8 mouse cellular contexts compared by ENCODE assay signal in the genomic region with DNA sequence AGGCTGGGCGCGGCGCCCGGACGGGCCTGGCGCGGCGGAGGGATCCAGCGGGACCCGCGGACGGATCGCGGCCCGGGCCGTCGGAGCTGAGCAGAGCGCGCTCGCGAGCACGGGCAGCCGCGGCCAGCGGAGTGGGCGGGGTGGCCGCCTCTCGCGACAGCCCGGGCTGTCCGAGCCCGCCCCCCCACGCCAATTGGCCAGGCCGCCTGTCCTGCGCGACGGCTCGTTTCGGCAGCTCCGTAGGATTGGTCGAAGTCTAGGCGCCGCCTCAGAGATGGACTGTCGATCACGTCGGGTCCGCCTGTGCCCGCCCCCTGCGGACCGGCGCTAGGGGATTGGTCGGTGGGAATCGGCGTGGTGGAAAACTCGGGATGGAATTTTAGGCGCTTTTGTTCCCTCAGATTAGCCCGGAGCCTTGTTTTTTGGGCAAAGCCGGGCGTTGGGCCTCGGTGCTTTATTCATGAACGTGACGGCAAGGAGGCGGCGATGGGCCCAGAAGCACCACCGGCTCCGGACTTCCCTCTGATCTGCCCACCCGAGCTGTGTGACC. TPM values are rescaled to one million over a fixed set of nuclear protein-coding genes. Genes with fewer than 3 reads are reported as not detected.
A peak's percentile ranks its signal among the peaks of the same experiment; 100 is the strongest.
DNase-seq lines count a peak whose midpoint lies in the region; ATAC-seq lines count a peak whose summit lies in the region.

TSS of gene Zcchc14 (minus strand) at position 128 of the 550 bp plus-strand sequence.

- peak within 1 kb of the TSS; percentile 99 for H3K27ac ChIP-seq in forebrain, embryonic 13.5 days
- peak within 1 kb of the TSS; percentile 90 for H3K27ac ChIP-seq in heart, embryonic 16.5 days (ENCODE audit: low read length)
- H3K27ac ChIP-seq in liver, embryonic 13.5 days: no peak within 1 kb of the TSS
- H3K27ac ChIP-seq in neural tube, embryonic 12.5 days: peak within 1 kb of the TSS; percentile 87

- H3K9ac ChIP-seq in forebrain, embryonic 13.5 days: peak within 1 kb of the TSS; percentile 94
- H3K9ac ChIP-seq in heart, embryonic 16.5 days (ENCODE audit: low read length): peak within 1 kb of the TSS; percentile 83
- H3K9ac ChIP-seq in liver, embryonic 13.5 days: peak within 1 kb of the TSS; percentile 65
- H3K9ac ChIP-seq in neural tube, embryonic 12.5 days: peak within 1 kb of the TSS; percentile 97

- peak within 1 kb of the TSS; percentile 93 for H3K4me3 ChIP-seq in forebrain, embryonic 13.5 days
- peak within 1 kb of the TSS; percentile 83 for H3K4me3 ChIP-seq in heart, embryonic 16.5 days (ENCODE audit: low read length)
- peak within 1 kb of the TSS; percentile 60 for H3K4me3 ChIP-seq in liver, embryonic 13.5 days (replicated peaks)
- peak within 1 kb of the TSS; percentile 96 for H3K4me3 ChIP-seq in neural tube, embryonic 12.5 days

- H3K4me1 ChIP-seq in forebrain, embryonic 13.5 days: peaks cover 51% of the 10 kb centered on the region
- peaks cover 32% of the 10 kb centered on the region for H3K4me1 ChIP-seq in heart, embryonic 16.5 days (ENCODE audit: control insufficient read depth, insufficient read depth, low read length)
- peaks cover 29% of the 10 kb centered on the region for H3K4me1 ChIP-seq in liver, embryonic 13.5 days (replicated peaks)
- peaks cover 49% of the 10 kb centered on the region for H3K4me1 ChIP-seq in neural tube, embryonic 12.5 days

- DNase-seq in ES-CJ7 (ENCODE audit: low read depth, low spot score): peak; percentile 99
- DNase-seq in c-Kit-positive CD71-positive TER-119-positive erythroid progenitor cells, embryonic 14.5 days (ENCODE audit: low spot score): peak; percentile 20
- DNase-seq in kidney, postnatal 36 days: peak; percentile 99
- DNase-seq in liver, embryonic 13.5 days: peak; percentile 74
- DNase-seq in testis, postnatal 10 days (ENCODE audit: low spot score): peak; percentile 98

- no peaks in the 10 kb centered on the region for H3K27me3 ChIP-seq in forebrain, embryonic 13.5 days
- H3K27me3 ChIP-seq in heart, embryonic 16.5 days (ENCODE audit: control insufficient read depth, insufficient read depth, low read length): no peaks in the 10 kb centered on the region
- peaks cover 77% of the 10 kb centered on the region for H3K27me3 ChIP-seq in liver, embryonic 13.5 days
- H3K27me3 ChIP-seq in neural tube, embryonic 12.5 days (replicated peaks): no peaks in the 10 kb centered on the region

- H3K4me2 ChIP-seq in forebrain, embryonic 13.5 days: peak within 1 kb of the TSS; percentile 99
- peak within 1 kb of the TSS; percentile 98 for H3K4me2 ChIP-seq in heart, embryonic 16.5 days (ENCODE audit: low read depth, low read length)
- peak within 1 kb of the TSS; percentile 67 for H3K4me2 ChIP-seq in liver, embryonic 13.5 days
- H3K4me2 ChIP-seq in neural tube, embryonic 12.5 days (replicated peaks): peak within 1 kb of the TSS; percentile 99

- under 1% methylated on average over 54 of the region's 67 CpGs for WGBS in forebrain, embryonic 13.5 days
- WGBS in heart, embryonic 16.5 days: under 1% methylated on average over 58 of the region's 67 CpGs
- under 1% methylated on average over 67 of the region's 67 CpGs for WGBS in liver, embryonic 13.5 days (ENCODE audit: insufficient replicate concordance)
- under 1% methylated on average over 66 of the region's 67 CpGs for WGBS in neural tube, embryonic 12.5 days

- peak; percentile 99 for ATAC-seq in forebrain, embryonic 13.5 days
- peak; percentile 98 for ATAC-seq in heart, embryonic 16.5 days (replicated peaks; ENCODE audit: extremely low read depth, insufficient read depth, low FRiP score)
- peak; percentile 86 for ATAC-seq in liver, embryonic 13.5 days (ENCODE audit: low read depth)
- ATAC-seq in neural tube, embryonic 12.5 days (ENCODE audit: low FRiP score, low read depth): peak; percentile 98

- no peaks in the 10 kb centered on the region for H3K9me3 ChIP-seq in forebrain, embryonic 13.5 days (replicated peaks)
- no peaks in the 10 kb centered on the region for H3K9me3 ChIP-seq in heart, embryonic 16.5 days (replicated peaks; ENCODE audit: control insufficient read depth, low read length)
- no peaks in the 10 kb centered on the region for H3K9me3 ChIP-seq in liver, embryonic 13.5 days (replicated peaks)
- H3K9me3 ChIP-seq in neural tube, embryonic 12.5 days: no peaks in the 10 kb centered on the region

- H3K36me3 ChIP-seq in forebrain, embryonic 13.5 days (ENCODE audit: poor library complexity, severe bottlenecking): peaks cover 10% of the 10 kb centered on the region; the same call in 1 of the 2 replicates
- no peaks in the 10 kb centered on the region; the same call in 1 of the 2 replicates for H3K36me3 ChIP-seq in heart, embryonic 16.5 days (ENCODE audit: control insufficient read depth, insufficient read depth)
- H3K36me3 ChIP-seq in liver, embryonic 13.5 days: no peaks in the 10 kb centered on the region
- H3K36me3 ChIP-seq in neural tube, embryonic 12.5 days: no peaks in the 10 kb centered on the region

RNA-seq across cellular contexts. Expression of gene Zcchc14, which starts in this region (rescaled TPM):
- polyA plus RNA-seq in forebrain, embryonic 13.5 days (2015; fragmentation: Nextera tagmentation; extraction: Ambion mirVana): 30.0 and 33.7 TPM in 2 replicates
- polyA plus RNA-seq in heart, embryonic 16.5 days (2015; fragmentation: Nextera tagmentation; extraction: Ambion mirVana): 7.9 and 8.5 TPM in 2 replicates
- polyA plus RNA-seq in liver, embryonic 13.5 days (2015; fragmentation: Nextera tagmentation; extraction: Ambion mirVana): 1.6 and 1.7 TPM in 2 replicates
- 23.1 and 23.9 TPM in 2 replicates for polyA plus RNA-seq in neural tube, embryonic 12.5 days (2016; fragmentation: Nextera tagmentation; extraction: Ambion mirVana)

Comparison
In these comparisons a context has a peak if more than half of its experiments do, and no peak if none do; other contexts are left out.
1. DNase-seq: peak in every context shown above with its lines; median percentile 99 in ES-CJ7; 99 in kidney, postnatal 36 days; 98 in testis, postnatal 10 days; 74 in liver, embryonic 13.5 days; 20 in c-Kit-positive CD71-positive TER-119-positive erythroid progenitor cells, embryonic 14.5 days.